Mouse (Mus musculus): ENCODE data around the gene Zzz3. TPM values are rescaled to one million over a fixed set of nuclear protein-coding genes. Genes with fewer than 3 reads are reported as not detected.
A peak's percentile ranks its signal among the peaks of the same experiment; 100 is the strongest.
"Not testable (repeated sequence)": the region's sequence is repeated elsewhere in the genome, so short reads cannot be mapped to it uniquely, and the experiment has no call there.

Zzz3 gene
- polyA plus RNA-seq, 1 experiment from 2014 or later: 53.7 TPM

GRCm38 (mm10) chr3:152453163-152453562 is 57.9 kb downstream of the Zzz3 start:
- no peaks in the 10 kb centered on the region for H3K27me3 ChIP-seq
- no peak for ATAC-seq (replicated peaks; ENCODE audit: low FRiP score)
- WGBS: 97% methylated on average over 2 of the region's 4 CpGs
- H3K36me3 ChIP-seq: peaks cover 88% of the 10 kb centered on the region
- no peak overlapping the region for H3K9ac ChIP-seq
- H3K4me3 ChIP-seq (replicated peaks): no peak overlapping the region
- H3K4me1 ChIP-seq: no peaks in the 10 kb centered on the region
- H3K9me3 ChIP-seq (replicated peaks): no peaks in the 10 kb centered on the region
- H3K4me2 ChIP-seq: no peak overlapping the region
- H3K27ac ChIP-seq: no peak overlapping the region

- Histone ChIP-seq H3K9ac (no peak overlapping the region), H3K36me3 (peaks cover 66% of the 10 kb centered on the region), H3K4me1 (peaks cover 16% of the 10 kb centered on the region), H3K4me3 (replicated peaks) (no peak overlapping the region), H3K27me3 (no peaks in the 10 kb centered on the region), H3K27ac (no peak overlapping the region), H3K4me2 (no peak overlapping the region), H3K9me3 (replicated peaks) (no peaks in the 10 kb centered on the region)
- WGBS: 89% methylated on average over 2 of the region's 2 CpGs
- no peak for ATAC-seq (replicated peaks; ENCODE audit: low FRiP score)
These were observed 62.2 kb downstream of the Zzz3 start for GRCm38 (mm10) chr3:152457308-152458035.

GRCm38 (mm10) chr3:152458875-152459274 is 63.6 kb downstream of the Zzz3 start:
- WGBS: 85% methylated on average over 4 of the region's 4 CpGs
- H3K4me3 ChIP-seq (replicated peaks); H3K27me3 ChIP-seq; H3K9me3 ChIP-seq (replicated peaks); H3K27ac ChIP-seq; H3K4me2 ChIP-seq; ATAC-seq (replicated peaks; ENCODE audit: low FRiP score); H3K9ac ChIP-seq: not testable (repeated sequence)
- Histone ChIP-seq H3K4me1 (peaks cover 16% of the 10 kb centered on the region), H3K36me3 (peaks cover 69% of the 10 kb centered on the region)

- no peak overlapping the region for H3K9ac ChIP-seq
- no peak overlapping the region for H3K4me3 ChIP-seq (replicated peaks)
- peaks cover 50% of the 10 kb centered on the region for H3K36me3 ChIP-seq
- no peak overlapping the region for H3K4me2 ChIP-seq
- H3K4me1 ChIP-seq: peaks cover 16% of the 10 kb centered on the region
- H3K27ac ChIP-seq: peak overlapping the region; percentile 42; the same call in 1 of the 2 replicates
- WGBS: 24% methylated on average over 4 of the region's 4 CpGs
- ATAC-seq (replicated peaks; ENCODE audit: low FRiP score): peak; percentile 67
- no peaks in the 10 kb centered on the region for H3K9me3 ChIP-seq (replicated peaks)
- H3K27me3 ChIP-seq: no peaks in the 10 kb centered on the region
These were observed 65.5 kb downstream of the Zzz3 start for GRCm38 (mm10) chr3:152460802-152461201.

- Histone ChIP-seq H3K9ac (no peak overlapping the region), H3K27ac (no peak overlapping the region), H3K4me2 (no peak overlapping the region), H3K36me3 (peaks cover 38% of the 10 kb centered on the region), H3K4me3 (replicated peaks) (no peak overlapping the region), H3K27me3 (no peaks in the 10 kb centered on the region), H3K4me1 (peaks cover 16% of the 10 kb centered on the region), H3K9me3 (replicated peaks) (no peaks in the 10 kb centered on the region)
- WGBS: 86% methylated on average over 10 of the region's 10 CpGs
- ATAC-seq (replicated peaks; ENCODE audit: low FRiP score): no peak
These were observed 66.8 kb downstream of the Zzz3 start for GRCm38 (mm10) chr3:152462038-152462547.

- Histone ChIP-seq H3K4me2 (no peak overlapping the region), H3K27ac (no peak overlapping the region), H3K9me3 (replicated peaks) (no peaks in the 10 kb centered on the region)
These were observed 67.6 kb downstream of the Zzz3 start for GRCm38 (mm10) chr3:152462900-152463299.

GRCm38 (mm10) chr3:152464462-152464861 is 69.2 kb downstream of the Zzz3 start:
- H3K4me3 ChIP-seq (replicated peaks): no peak overlapping the region
- WGBS: 95% methylated on average over 3 of the region's 3 CpGs
- ATAC-seq (replicated peaks; ENCODE audit: low FRiP score): no peak
- H3K4me2 ChIP-seq: no peak overlapping the region
- H3K36me3 ChIP-seq: peaks cover 19% of the 10 kb centered on the region
- no peaks in the 10 kb centered on the region for H3K27me3 ChIP-seq
- no peak overlapping the region for H3K27ac ChIP-seq
- H3K4me1 ChIP-seq: peaks cover 27% of the 10 kb centered on the region
- no peak overlapping the region for H3K9ac ChIP-seq
- no peaks in the 10 kb centered on the region for H3K9me3 ChIP-seq (replicated peaks)

More at GRCm38 (mm10) chr3:152462900-152463299, 67.6 kb downstream of the Zzz3 start:
- ATAC-seq (replicated peaks; ENCODE audit: low FRiP score): no peak
- peaks cover 16% of the 10 kb centered on the region for H3K4me1 ChIP-seq
- peaks cover 30% of the 10 kb centered on the region for H3K36me3 ChIP-seq
- no peaks in the 10 kb centered on the region for H3K27me3 ChIP-seq
- no peak overlapping the region for H3K9ac ChIP-seq
- WGBS: 91% methylated on average over 10 of the region's 10 CpGs
- no peak overlapping the region for H3K4me3 ChIP-seq (replicated peaks)

GRCm38 (mm10) chr3:152465338-152465737 is 70.1 kb downstream of the Zzz3 start:
- no peak overlapping the region for H3K4me2 ChIP-seq
- H3K36me3 ChIP-seq: peaks cover 17% of the 10 kb centered on the region
- H3K27ac ChIP-seq: no peak overlapping the region
- WGBS: 93% methylated on average over 6 of the region's 6 CpGs
- no peaks in the 10 kb centered on the region for H3K9me3 ChIP-seq (replicated peaks)
- H3K9ac ChIP-seq: no peak overlapping the region
- no peak overlapping the region for H3K4me3 ChIP-seq (replicated peaks)
- no peak for ATAC-seq (replicated peaks; ENCODE audit: low FRiP score)
- peaks cover 29% of the 10 kb centered on the region for H3K4me1 ChIP-seq
- H3K27me3 ChIP-seq: no peaks in the 10 kb centered on the region

GRCm38 (mm10) chr3:152466849-152467248 is 71.6 kb downstream of the Zzz3 start:
- WGBS: 88% methylated on average over 9 of the region's 9 CpGs
- no peaks in the 10 kb centered on the region for H3K27me3 ChIP-seq

GRCm38 (mm10) chr3:152467312-152467711 is 72.0 kb downstream of the Zzz3 start:
- Histone ChIP-seq H3K27ac (no peak overlapping the region), H3K9me3 (replicated peaks) (no peaks in the 10 kb centered on the region), H3K36me3 (peaks cover 9% of the 10 kb centered on the region), H3K9ac (no peak overlapping the region), H3K4me1 (peaks cover 16% of the 10 kb centered on the region), H3K4me2 (no peak overlapping the region), H3K4me3 (replicated peaks) (no peak overlapping the region), H3K27me3 (no peaks in the 10 kb centered on the region)
- 76% methylated on average over 4 of the region's 4 CpGs for WGBS
- ATAC-seq (replicated peaks; ENCODE audit: low FRiP score): no peak

More at GRCm38 (mm10) chr3:152466849-152467248, 71.6 kb downstream of the Zzz3 start:
- Histone ChIP-seq H3K4me2 (no peak overlapping the region), H3K9me3 (replicated peaks) (no peaks in the 10 kb centered on the region), H3K4me1 (peaks cover 16% of the 10 kb centered on the region), H3K4me3 (replicated peaks) (no peak overlapping the region), H3K9ac (no peak overlapping the region), H3K36me3 (peaks cover 9% of the 10 kb centered on the region), H3K27ac (no peak overlapping the region)
- no peak for ATAC-seq (replicated peaks; ENCODE audit: low FRiP score)

GRCm38 (mm10) chr3:152468032-152468431 is 72.8 kb downstream of the Zzz3 start:
- no peak overlapping the region for H3K27ac ChIP-seq
- peaks cover 16% of the 10 kb centered on the region for H3K4me1 ChIP-seq
- H3K36me3 ChIP-seq: peaks cover 6% of the 10 kb centered on the region
- no peaks in the 10 kb centered on the region for H3K9me3 ChIP-seq (replicated peaks)
- no peak overlapping the region for H3K9ac ChIP-seq
- no peaks in the 10 kb centered on the region for H3K27me3 ChIP-seq
- no peak overlapping the region for H3K4me2 ChIP-seq
- WGBS: 88% methylated on average over 8 of the region's 8 CpGs
- no peak for ATAC-seq (replicated peaks; ENCODE audit: low FRiP score)
- no peak overlapping the region for H3K4me3 ChIP-seq (replicated peaks)

GRCm38 (mm10) chr3:152468569-152469041 is 73.3 kb downstream of the Zzz3 start:
- H3K27ac ChIP-seq: peak overlapping the region; percentile 14; the same call in 1 of the 2 replicates

More at GRCm38 (mm10) chr3:152468569-152469041, 73.3 kb downstream of the Zzz3 start:
- Histone ChIP-seq H3K4me2 (peak overlapping the region; percentile 19; the same call in 1 of the 2 replicates), H3K9ac (no peak overlapping the region), H3K27me3 (no peaks in the 10 kb centered on the region), H3K36me3 (peaks cover 1% of the 10 kb centered on the region; the same call in 1 of the 2 replicates), H3K4me3 (replicated peaks) (no peak overlapping the region), H3K9me3 (replicated peaks) (no peaks in the 10 kb centered on the region), H3K4me1 (peaks cover 16% of the 10 kb centered on the region)
- ATAC-seq (replicated peaks; ENCODE audit: low FRiP score): no peak
- 60% methylated on average over 12 of the region's 12 CpGs for WGBS
